Mouse (Mus musculus) liver, postnatal 0 days (tissue): ENCODE results near the gene Thop1. TPM values are rescaled to one million over a fixed set of nuclear protein-coding genes. Genes with fewer than 3 reads are reported as not detected.
"Not testable (repeated sequence)": the region's sequence is repeated elsewhere in the genome, so short reads cannot be mapped to it uniquely, and the experiment has no call there.

Experiments used
- ATAC-seq: fragments of 200-750 bp; cut with Nextera tagmentation; 2 replicates; pipeline ENCODE4 v1.8.0; 2017; ENCODE audit warnings: mild to moderate bottlenecking, moderate library complexity
- DNase-seq: peaks from one replicate; pipeline ENCODE4 v3.0.0-alpha.2; 2016
- H3K27ac ChIP-seq: fragments of 300-500 bp; sonication (generic); 2 replicates; pipeline ENCODE4 v1.5.1; 2014; ENCODE audit warnings: antibody characterized with exemption, moderate library complexity, mild to moderate bottlenecking, low read depth
- H3K27me3 ChIP-seq: fragments of 300-500 bp; sonication (generic); 2 replicates; pipeline ENCODE4 v1.6.1; 2014; ENCODE audit warnings: low read length, control low read depth, mixed read lengths; ENCODE audit not compliant: insufficient read depth
- H3K36me3 ChIP-seq: fragments of 300-500 bp; sonication (generic); replicated peaks from 2 replicates; pipeline ENCODE4 v1.6.1; 2014; ENCODE audit warnings: mild to moderate bottlenecking, control low read depth, low read length, moderate library complexity, mixed read lengths; ENCODE audit not compliant: insufficient read depth
- H3K4me1 ChIP-seq: fragments of 300-500 bp; sonication (generic); 2 replicates; pipeline ENCODE4 v1.6.1; 2014; ENCODE audit warnings: antibody characterized with exemption, mild to moderate bottlenecking, control low read depth; ENCODE audit not compliant: insufficient read depth
- H3K4me2 ChIP-seq: fragments of 300-500 bp; sonication (generic); 2 replicates; pipeline ENCODE4 v1.6.1; 2014; ENCODE audit warnings: low read depth, mild to moderate bottlenecking, low read length, moderate library complexity, mixed read lengths
- H3K4me3 ChIP-seq: fragments of 300-500 bp; sonication (generic); 2 replicates; pipeline ENCODE4 v1.5.1; 2014; ENCODE audit warnings: low read depth, low read length
- H3K9ac ChIP-seq: fragments of 300-500 bp; sonication (generic); replicated peaks from 2 replicates; pipeline ENCODE4 v1.6.1; 2014; ENCODE audit warnings: mild to moderate bottlenecking, moderate library complexity
- H3K9me3 ChIP-seq: fragments of 300-500 bp; sonication (generic); 2 replicates; pipeline ENCODE4 v1.6.1; 2016; ENCODE audit warnings: mild to moderate bottlenecking, control low read depth, low read length, mixed read lengths
- CTCF ChIP-seq: sonication (generic); IDR thresholded peaks from 2 replicates; pipeline ENCODE4 v1.5.1; 2016; ENCODE audit warnings: antibody characterized with exemption, low read depth
- EP300 ChIP-seq: IDR thresholded peaks from 2 replicates; pipeline ENCODE4 v1.6.1; 2016; ENCODE audit warnings: antibody characterized with exemption, low read depth, mild to moderate bottlenecking
- WGBS: fragments of 180-500 bp; shearing (Covaris S2); extraction: QIAGEN DNeasy Blood & Tissue Kit; methylation state at CpG from one replicate; pipeline ENCODE4 v1.1.7; 2014; ENCODE audit not compliant: insufficient replicate concordance; 5-methylcytosine and 5-hydroxymethylcytosine counted together
- polyA plus RNA-seq: library from polyadenylated mRNA; unstranded; fragments of >200 nt; fragmentation: Nextera tagmentation; extraction: Ambion mirVana; gene quantifications from 2 replicates; pipeline ENCODE4 v1.2.1, GENCODE M21; 2015

Gene Thop1
- polyA plus RNA-seq, 1 experiment from 2014 or later: 8.1 TPM

DNA sequence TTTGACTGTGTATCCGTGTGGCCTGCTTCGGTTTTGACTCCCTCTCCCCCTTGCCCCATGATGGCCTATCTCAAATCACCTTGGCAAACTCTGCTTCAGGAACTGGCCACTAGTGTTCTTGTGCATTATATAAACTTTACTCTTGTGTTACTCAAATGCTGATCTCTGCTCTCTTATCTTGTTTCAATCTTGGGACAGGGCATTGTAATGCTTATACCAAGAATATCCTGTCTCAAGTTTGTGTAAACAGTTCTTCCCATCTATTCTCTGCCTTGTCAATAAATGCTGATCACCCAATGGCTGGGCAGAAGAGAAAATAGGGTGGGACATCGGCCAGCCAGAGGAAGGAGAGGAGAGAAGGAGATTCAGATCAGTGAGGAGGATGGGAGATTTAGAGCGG, 7.1 kb upstream of the Thop1 start:
- H3K4me2 ChIP-seq: no peak overlapping the region
- no peaks in the 10 kb centered on the region for H3K9me3 ChIP-seq
- no peak overlapping the region for H3K9ac ChIP-seq
- peaks cover 10% of the 10 kb centered on the region for H3K4me1 ChIP-seq
- TF ChIP-seq EP300: no peak
- TF ChIP-seq CTCF: no peak
- H3K4me3 ChIP-seq: no peak overlapping the region
- no peaks in the 10 kb centered on the region for H3K36me3 ChIP-seq
- ATAC-seq: no peak
- no peak for DNase-seq
- no peaks in the 10 kb centered on the region for H3K27me3 ChIP-seq
- 62% methylated on average over 4 of the region's 4 CpGs for WGBS
- no peak overlapping the region for H3K27ac ChIP-seq

DNA sequence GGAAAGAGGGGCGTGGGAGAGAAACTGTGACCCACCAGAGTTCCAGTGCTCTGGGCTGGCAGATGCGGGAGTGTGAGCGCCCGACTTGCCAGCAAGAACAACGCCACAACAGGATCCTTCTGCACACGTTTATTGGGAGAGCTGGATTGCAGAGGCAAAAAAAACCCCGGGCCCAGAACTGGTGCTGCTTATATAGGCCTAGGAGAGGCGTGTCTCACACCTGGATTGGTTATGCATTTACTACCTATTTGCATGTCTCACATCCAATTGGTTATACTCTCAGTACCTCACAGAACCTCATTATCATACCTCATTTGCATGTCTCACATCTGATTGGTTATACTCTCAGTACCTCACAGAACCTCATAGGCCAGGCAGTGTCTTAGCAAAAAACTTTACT, 5.3 kb upstream of the Thop1 start:
- not testable (repeated sequence) for H3K36me3 ChIP-seq, ATAC-seq, H3K27ac ChIP-seq, H3K4me1 ChIP-seq, H3K4me2 ChIP-seq, H3K4me3 ChIP-seq, H3K9ac ChIP-seq, H3K9me3 ChIP-seq, H3K27me3 ChIP-seq, DNase-seq
- 80% methylated on average over 8 of the region's 8 CpGs for WGBS

GRCm38 (mm10) chr10:81068706-81069105, 1.1 kb upstream of the Thop1 start:
- DNase-seq: no peak
- Histone ChIP-seq H3K27me3 (no peaks in the 10 kb centered on the region), H3K27ac (no peak overlapping the region), H3K4me1 (peaks cover 9% of the 10 kb centered on the region), H3K4me2 (no peak overlapping the region), H3K9me3 (no peaks in the 10 kb centered on the region), H3K36me3 (0 out of 2 replicates have a peak, but pooled peaks cover 4% of the 10 kb centered on the region), H3K4me3 (no peak overlapping the region), H3K9ac (no peak overlapping the region)
- TF ChIP-seq CTCF (no peak), EP300 (no peak)
- WGBS: 76% methylated on average over 5 of the region's 5 CpGs
- no peak for ATAC-seq

GRCm38 (mm10) chr10:81072290-81072689, 2.5 kb downstream of the Thop1 start:
- no peak for TF ChIP-seq CTCF
- TF ChIP-seq EP300: no peak
- H3K27ac ChIP-seq: no peak overlapping the region
- 88% methylated on average over 8 of the region's 8 CpGs for WGBS
- H3K9ac ChIP-seq: no peak overlapping the region
- DNase-seq (no peak), ATAC-seq (no peak)
- no peak overlapping the region for H3K4me2 ChIP-seq
- no peak overlapping the region for H3K4me3 ChIP-seq
- H3K9me3 ChIP-seq: no peaks in the 10 kb centered on the region
- H3K36me3 ChIP-seq: 0 out of 2 replicates have a peak, but pooled peaks cover 4% of the 10 kb centered on the region
- H3K27me3 ChIP-seq: no peaks in the 10 kb centered on the region
- H3K4me1 ChIP-seq: peaks cover 9% of the 10 kb centered on the region

DNA sequence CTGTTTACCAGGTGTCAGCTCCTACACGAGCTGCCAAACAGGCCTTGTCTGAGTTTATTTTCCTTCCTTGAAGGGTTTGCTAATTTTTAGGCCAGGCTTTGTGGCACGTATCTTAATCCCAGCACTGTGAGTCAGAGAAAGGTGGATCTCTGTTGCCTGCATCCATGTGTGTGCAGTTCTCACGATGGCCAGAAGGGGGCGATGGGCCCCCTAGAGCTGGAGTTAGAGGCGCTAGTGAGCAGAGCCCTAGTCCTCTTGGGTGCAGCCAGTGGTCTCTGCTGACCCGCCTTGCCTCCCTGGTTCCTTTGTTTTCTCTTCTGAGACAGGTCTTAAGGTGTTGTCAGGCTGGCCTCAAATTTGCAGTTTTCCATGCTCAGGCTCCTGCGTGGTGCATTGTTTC, 3.6 kb downstream of the Thop1 start:
- H3K4me2 ChIP-seq: no peak overlapping the region
- H3K36me3 ChIP-seq: 0 out of 2 replicates have a peak, but pooled peaks cover 6% of the 10 kb centered on the region
- H3K9me3 ChIP-seq: no peaks in the 10 kb centered on the region
- ATAC-seq (no peak), DNase-seq (peak; percentile 56)
- TF ChIP-seq EP300 (no peak), CTCF (peak; percentile 81)
- peaks cover 9% of the 10 kb centered on the region for H3K4me1 ChIP-seq
- no peak overlapping the region for H3K4me3 ChIP-seq
- H3K27ac ChIP-seq: no peak overlapping the region
- 64% methylated on average over 7 of the region's 7 CpGs for WGBS
- H3K27me3 ChIP-seq: no peaks in the 10 kb centered on the region
- no peak overlapping the region for H3K9ac ChIP-seq

- no peak for DNase-seq
Observed at GRCm38 (mm10) chr10:81075734-81076133, 5.9 kb downstream of the Thop1 start.

GRCm38 (mm10) chr10:81076356-81076755, 6.5 kb downstream of the Thop1 start:
- DNase-seq (no peak), ATAC-seq (no peak)
- 84% methylated on average over 1 of the region's 1 CpGs for WGBS
- H3K9me3 ChIP-seq: no peaks in the 10 kb centered on the region
- TF ChIP-seq EP300 (no peak), CTCF (no peak)
- no peaks in the 10 kb centered on the region for H3K27me3 ChIP-seq
- H3K9ac ChIP-seq: no peak overlapping the region
- H3K27ac ChIP-seq: peak overlapping the region; percentile 66
- H3K4me3 ChIP-seq: no peak overlapping the region
- H3K4me2 ChIP-seq: no peak overlapping the region
- no peaks in the 10 kb centered on the region for H3K4me1 ChIP-seq
- H3K36me3 ChIP-seq: peaks cover 15% of the 10 kb centered on the region; the same call in 1 of the 2 replicates

More at GRCm38 (mm10) chr10:81075734-81076133, 5.9 kb downstream of the Thop1 start:
- TF ChIP-seq CTCF (no peak), EP300 (no peak)
- Histone ChIP-seq H3K4me1 (peaks cover 1% of the 10 kb centered on the region), H3K9ac (no peak overlapping the region), H3K27me3 (no peaks in the 10 kb centered on the region), H3K9me3 (no peaks in the 10 kb centered on the region), H3K27ac (peak overlapping the region; percentile 66), H3K36me3 (peaks cover 10% of the 10 kb centered on the region; the same call in 1 of the 2 replicates), H3K4me3 (no peak overlapping the region), H3K4me2 (no peak overlapping the region)
- no peak for ATAC-seq
- WGBS: 58% methylated on average over 8 of the region's 8 CpGs
